Mouse (Mus musculus): Measurements from ENCODE around the gene Gm3250. TPM values are rescaled to one million over a fixed set of nuclear protein-coding genes. Genes with fewer than 3 reads are reported as not detected.
"Not testable (repeated sequence)": the region's sequence is repeated elsewhere in the genome, so short reads cannot be mapped to it uniquely, and the experiment has no call there.

Gene Gm3250
- polyA plus RNA-seq, 1 experiment from 2014 or later = not detected

- no peak within 1 kb of the TSS for H3K4me2 ChIP-seq
- 57% methylated on average over 2 of the region's 2 CpGs for WGBS
- no peaks in the 10 kb centered on the region for H3K36me3 ChIP-seq
- no peaks in the 10 kb centered on the region for H3K27me3 ChIP-seq (replicated peaks)
- H3K9ac ChIP-seq = no peak within 1 kb of the TSS
- no peaks in the 10 kb centered on the region for H3K9me3 ChIP-seq
- H3K27ac ChIP-seq (replicated peaks) = no peak within 1 kb of the TSS
- no peak within 1 kb of the TSS for H3K4me3 ChIP-seq
- ATAC-seq (ENCODE audit: extremely low read depth, insufficient number of reproducible peaks, low FRiP score, low TSS enrichment) = no peak
- H3K4me1 ChIP-seq = peaks cover 19% of the 10 kb centered on the region
These were observed 12.6 kb upstream of the Gm3250 start, which contains the start of gene Gm9639 for GRCm38 (mm10) chr10:77794976-77795375. Gene Gm9639, minus strand, starts transcription at chr10:77795076.

- H3K36me3 ChIP-seq = no peaks in the 10 kb centered on the region
- no peak overlapping the region for H3K27ac ChIP-seq (replicated peaks)
- no peak overlapping the region for H3K4me3 ChIP-seq
- H3K4me1 ChIP-seq = no peaks in the 10 kb centered on the region
- ATAC-seq (ENCODE audit: extremely low read depth, insufficient number of reproducible peaks, low FRiP score, low TSS enrichment) = no peak
- no peak overlapping the region for H3K9ac ChIP-seq
- no peaks in the 10 kb centered on the region for H3K9me3 ChIP-seq
- H3K4me2 ChIP-seq = no peak overlapping the region
- 63% methylated on average over 2 of the region's 2 CpGs for WGBS
- no peaks in the 10 kb centered on the region for H3K27me3 ChIP-seq (replicated peaks)
These were observed 6.3 kb upstream of the Gm3250 start for GRCm38 (mm10) chr10:77788621-77789020.

- not testable (repeated sequence) for H3K27ac ChIP-seq (replicated peaks); H3K27me3 ChIP-seq (replicated peaks); H3K4me1 ChIP-seq; H3K4me3 ChIP-seq; H3K9ac ChIP-seq; H3K4me2 ChIP-seq; H3K9me3 ChIP-seq; ATAC-seq (ENCODE audit: extremely low read depth, insufficient number of reproducible peaks, low FRiP score, low TSS enrichment); H3K36me3 ChIP-seq
- WGBS = 91% methylated on average over 1 of the region's 1 CpGs
These were observed 5.5 kb upstream of the Gm3250 start, which contains the start of gene Gm7137 for GRCm38 (mm10) chr10:77787876-77788275. Gene Gm7137, minus strand, starts transcription at chr10:77788200.

- ATAC-seq (ENCODE audit: extremely low read depth, insufficient number of reproducible peaks, low FRiP score, low TSS enrichment); H3K9ac ChIP-seq: not testable (repeated sequence)
These were observed 1.1 kb upstream of the Gm3250 start for GRCm38 (mm10) chr10:77783396-77783795.

GRCm38 (mm10) chr10:77776844-77777243 is 5.5 kb downstream of the Gm3250 start, which contains the start of gene Gm7138:
Gene Gm7138, minus strand, starts transcription at chr10:77776944.
- not testable (repeated sequence) for H3K9ac ChIP-seq; H3K27ac ChIP-seq (replicated peaks); H3K36me3 ChIP-seq; H3K4me2 ChIP-seq; H3K9me3 ChIP-seq; H3K4me1 ChIP-seq; H3K4me3 ChIP-seq; ATAC-seq (ENCODE audit: extremely low read depth, insufficient number of reproducible peaks, low FRiP score, low TSS enrichment); H3K27me3 ChIP-seq (replicated peaks)
- 67% methylated on average over 1 of the region's 1 CpGs for WGBS

More at GRCm38 (mm10) chr10:77783396-77783795, 1.1 kb upstream of the Gm3250 start:
- not testable (repeated sequence) for H3K27me3 ChIP-seq (replicated peaks); H3K4me2 ChIP-seq; H3K27ac ChIP-seq (replicated peaks); H3K36me3 ChIP-seq; H3K4me3 ChIP-seq; H3K4me1 ChIP-seq; H3K9me3 ChIP-seq
- 35% methylated on average over 1 of the region's 3 CpGs for WGBS

GRCm38 (mm10) chr10:77772142-77772541 is 10.2 kb downstream of the Gm3250 start:
- H3K4me3 ChIP-seq; ATAC-seq (ENCODE audit: extremely low read depth, insufficient number of reproducible peaks, low FRiP score, low TSS enrichment); H3K4me2 ChIP-seq; H3K9me3 ChIP-seq; H3K4me1 ChIP-seq; H3K27ac ChIP-seq (replicated peaks); H3K36me3 ChIP-seq; H3K9ac ChIP-seq; H3K27me3 ChIP-seq (replicated peaks): not testable (repeated sequence)
- 31% methylated on average over 1 of the region's 3 CpGs for WGBS

- WGBS = 45% methylated on average over 1 of the region's 1 CpGs
- ATAC-seq (ENCODE audit: extremely low read depth, insufficient number of reproducible peaks, low FRiP score, low TSS enrichment); H3K27me3 ChIP-seq (replicated peaks): not testable (repeated sequence)
These were observed 11.1 kb downstream of the Gm3250 start, which contains the start of gene Gm3238 for GRCm38 (mm10) chr10:77771225-77771624. Gene Gm3238, minus strand, starts transcription at chr10:77771325.

GRCm38 (mm10) chr10:77769727-77770126 is 12.6 kb downstream of the Gm3250 start:
- no peak for ATAC-seq (ENCODE audit: extremely low read depth, insufficient number of reproducible peaks, low FRiP score, low TSS enrichment)
- Histone ChIP-seq H3K36me3 (no peaks in the 10 kb centered on the region), H3K27ac (replicated peaks) (no peak overlapping the region), H3K4me3 (no peak overlapping the region), H3K27me3 (replicated peaks) (no peaks in the 10 kb centered on the region), H3K4me2 (no peak overlapping the region), H3K4me1 (0 out of 2 replicates have a peak, but pooled peaks cover 3% of the 10 kb centered on the region), H3K9me3 (0 out of 2 replicates have a peak, but pooled peaks cover 3% of the 10 kb centered on the region), H3K9ac (no peak overlapping the region)
- WGBS = 84% methylated on average over 1 of the region's 1 CpGs

More at GRCm38 (mm10) chr10:77771225-77771624, 11.1 kb downstream of the Gm3250 start, which contains the start of gene Gm3238:
- H3K27ac ChIP-seq (replicated peaks); H3K4me2 ChIP-seq; H3K36me3 ChIP-seq; H3K9ac ChIP-seq; H3K4me1 ChIP-seq; H3K9me3 ChIP-seq; H3K4me3 ChIP-seq: not testable (repeated sequence)

- H3K9me3 ChIP-seq; H3K36me3 ChIP-seq; H3K27ac ChIP-seq (replicated peaks); H3K9ac ChIP-seq; ATAC-seq (ENCODE audit: extremely low read depth, insufficient number of reproducible peaks, low FRiP score, low TSS enrichment); H3K4me2 ChIP-seq; H3K4me1 ChIP-seq; H3K4me3 ChIP-seq; H3K27me3 ChIP-seq (replicated peaks): not testable (repeated sequence)
- no CpG with 5 or more reads among the region's 1 CpGs for WGBS
These were observed 22.8 kb downstream of the Gm3250 start, which contains the start of gene Gm3233 for GRCm38 (mm10) chr10:77759582-77759981. Gene Gm3233, minus strand, starts transcription at chr10:77759682.

GRCm38 (mm10) chr10:77753448-77753847 is 28.9 kb downstream of the Gm3250 start:
- H3K4me3 ChIP-seq = no peak overlapping the region
- ATAC-seq (ENCODE audit: extremely low read depth, insufficient number of reproducible peaks, low FRiP score, low TSS enrichment) = no peak
- no peak overlapping the region for H3K9ac ChIP-seq
- no peaks in the 10 kb centered on the region for H3K9me3 ChIP-seq
- H3K36me3 ChIP-seq = no peaks in the 10 kb centered on the region
- no peaks in the 10 kb centered on the region for H3K27me3 ChIP-seq (replicated peaks)
- H3K27ac ChIP-seq (replicated peaks) = no peak overlapping the region
- H3K4me2 ChIP-seq = no peak overlapping the region
- no peaks in the 10 kb centered on the region for H3K4me1 ChIP-seq

GRCm38 (mm10) chr10:77752312-77752711 is 30.0 kb downstream of the Gm3250 start:
- H3K27ac ChIP-seq (replicated peaks); H3K4me2 ChIP-seq; H3K9me3 ChIP-seq; H3K9ac ChIP-seq; H3K4me1 ChIP-seq; H3K4me3 ChIP-seq; ATAC-seq (ENCODE audit: extremely low read depth, insufficient number of reproducible peaks, low FRiP score, low TSS enrichment); H3K27me3 ChIP-seq (replicated peaks); H3K36me3 ChIP-seq: not testable (repeated sequence)
- WGBS = 47% methylated on average over 3 of the region's 3 CpGs

- not testable (repeated sequence) for H3K4me1 ChIP-seq; H3K4me2 ChIP-seq; H3K27ac ChIP-seq (replicated peaks); ATAC-seq (ENCODE audit: extremely low read depth, insufficient number of reproducible peaks, low FRiP score, low TSS enrichment); H3K27me3 ChIP-seq (replicated peaks); H3K36me3 ChIP-seq; H3K9me3 ChIP-seq; H3K9ac ChIP-seq; H3K4me3 ChIP-seq
- 69% methylated on average over 1 of the region's 1 CpGs for WGBS
These were observed 31.1 kb downstream of the Gm3250 start, which contains the start of gene Gm9736 for GRCm38 (mm10) chr10:77751254-77751653. Gene Gm9736, minus strand, starts transcription at chr10:77751354.
